Mouse (Mus musculus) stomach, postnatal 0 days (tissue): ENCODE measurements around the gene 2310011J03Rik. TPM values are rescaled to one million over a fixed set of nuclear protein-coding genes. Genes with fewer than 3 reads are reported as not detected.

ENCODE experiments used
- ATAC-seq: fragments of 200-750 bp; cut with Nextera tagmentation; 2 replicates; pipeline ENCODE4 v1.8.0; 2017; ENCODE audit not compliant: low FRiP score, low TSS enrichment
- DNase-seq: peaks from one replicate; pipeline ENCODE4 v3.0.0-alpha.2; 2016; ENCODE audit warnings: low spot score
- H3K27ac ChIP-seq: fragments of 300-500 bp; sonication (generic); replicated peaks from 2 replicates; pipeline ENCODE4 v1.5.1; 2014; ENCODE audit warnings: mild to moderate bottlenecking, control low read depth
- H3K27me3 ChIP-seq: fragments of 300-500 bp; sonication (generic); 2 replicates; pipeline ENCODE4 v1.6.1; 2014; ENCODE audit warnings: low read length; ENCODE audit not compliant: control insufficient read depth, insufficient read depth
- H3K36me3 ChIP-seq: fragments of 300-500 bp; sonication (generic); 2 replicates; pipeline ENCODE4 v1.6.1; 2014; ENCODE audit warnings: low read length, mixed read lengths; ENCODE audit not compliant: control insufficient read depth, insufficient read depth
- H3K4me1 ChIP-seq: fragments of 300-500 bp; sonication (generic); replicated peaks from 2 replicates; pipeline ENCODE4 v1.6.1; 2014; ENCODE audit warnings: antibody characterized with exemption; ENCODE audit not compliant: control insufficient read depth, insufficient read depth
- H3K4me2 ChIP-seq: fragments of 300-500 bp; sonication (generic); replicated peaks from 2 replicates; pipeline ENCODE4 v1.6.1; 2014; ENCODE audit warnings: low read depth, mild to moderate bottlenecking, control low read depth, moderate library complexity
- H3K4me3 ChIP-seq: fragments of 300-500 bp; sonication (generic); 2 replicates; pipeline ENCODE4 v1.5.1; 2014; ENCODE audit warnings: low read depth, low read length, control low read depth
- H3K9ac ChIP-seq: fragments of 300-500 bp; sonication (generic); 2 replicates; pipeline ENCODE4 v1.6.1; 2014; ENCODE audit warnings: mild to moderate bottlenecking, low read length, control low read depth, mixed read lengths
- H3K9me3 ChIP-seq: fragments of 300-500 bp; sonication (generic); 2 replicates; pipeline ENCODE4 v1.6.1; 2016; ENCODE audit warnings: low read length; ENCODE audit not compliant: control insufficient read depth
- CTCF ChIP-seq: IDR thresholded peaks from 2 replicates; pipeline ENCODE4 v1.5.1; 2016; ENCODE audit warnings: antibody characterized with exemption, low read depth, mild to moderate bottlenecking, moderate library complexity
- EP300 ChIP-seq: optimal IDR thresholded peaks from 2 replicates; pipeline ENCODE3; 2016; ENCODE audit warnings: antibody characterized with exemption
- WGBS: fragments of 180-500 bp; shearing (Covaris S2); extraction: QIAGEN DNeasy Blood & Tissue Kit; methylation state at CpG from one replicate; pipeline ENCODE4 v1.1.7; 2014; 5-methylcytosine and 5-hydroxymethylcytosine counted together
- polyA plus RNA-seq: library from polyadenylated mRNA; unstranded; fragments of >200 nt; fragmentation: Nextera tagmentation; extraction: Ambion mirVana; gene quantifications from 2 replicates; pipeline ENCODE4 v1.2.1, GENCODE M21; 2015

Gene 2310011J03Rik
- polyA plus RNA-seq, 1 experiment from 2014 or later, result 50.3 TPM

DNA sequence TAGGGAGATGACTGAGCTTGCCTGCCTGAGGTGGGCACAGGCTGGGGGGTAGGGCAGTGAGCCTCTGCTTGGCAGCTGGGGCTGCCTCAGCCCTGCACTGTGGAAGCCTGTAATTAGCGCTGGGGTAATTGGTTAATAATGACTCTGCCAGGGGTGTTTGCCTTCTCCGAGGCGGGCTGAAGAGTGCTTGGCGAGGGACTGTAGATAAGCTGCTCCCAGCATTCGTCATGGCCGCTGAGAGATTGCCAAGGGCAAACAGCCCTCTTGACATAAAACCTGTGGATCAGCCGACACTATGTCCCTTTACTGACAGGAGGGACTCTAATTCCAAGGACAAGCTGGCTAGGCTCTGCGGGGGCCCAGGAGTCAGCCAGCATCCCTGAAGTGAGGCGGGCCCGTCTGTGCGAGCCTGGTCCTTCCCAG is 4.0 kb downstream of the 2310011J03Rik start:
- peaks cover 3% of the 10 kb centered on the region; the same call in 1 of the 2 replicates for H3K4me1 ChIP-seq
- 27% methylated on average over 11 of the region's 11 CpGs for WGBS
- no peak overlapping the region for H3K4me2 ChIP-seq
- DNase-seq, result peak; percentile 67
- no peak overlapping the region for H3K27ac ChIP-seq
- H3K4me3 ChIP-seq, result no peak overlapping the region
- no peak overlapping the region for H3K9ac ChIP-seq
- H3K27me3 ChIP-seq, result 0 out of 2 replicates have a peak, but pooled peaks cover 9% of the 10 kb centered on the region
- no peaks in the 10 kb centered on the region for H3K9me3 ChIP-seq
- peak; percentile 21; the same call in 1 of the 2 replicates for ATAC-seq
- H3K36me3 ChIP-seq, result peaks cover 8% of the 10 kb centered on the region; the same call in 1 of the 2 replicates
- no peak for TF ChIP-seq CTCF
- TF ChIP-seq EP300, result no peak

DNA sequence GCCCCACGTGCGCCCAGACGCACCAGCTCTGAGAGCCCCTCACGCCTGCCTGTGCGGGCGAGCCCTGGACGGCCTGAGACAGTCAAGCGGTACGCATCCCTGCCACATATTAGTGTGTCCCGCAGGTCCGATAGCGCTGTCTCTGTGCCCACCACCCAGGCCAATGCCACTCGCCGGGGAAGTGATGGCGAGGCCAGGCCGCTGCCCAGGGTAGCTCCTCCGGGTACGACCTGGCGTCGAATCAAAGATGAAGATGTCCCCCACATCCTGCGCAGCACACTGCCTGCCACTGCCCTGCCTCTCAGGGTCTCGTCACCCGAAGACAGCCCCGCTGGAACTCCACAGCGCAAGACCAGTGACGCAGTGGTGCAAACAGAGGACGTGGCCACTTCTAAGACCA is 5.0 kb downstream of the 2310011J03Rik start:
- Histone ChIP-seq H3K27me3 (0 out of 2 replicates have a peak, but pooled peaks cover 9% of the 10 kb centered on the region), H3K4me2 (no peak overlapping the region), H3K36me3 (peaks cover 8% of the 10 kb centered on the region; the same call in 1 of the 2 replicates), H3K4me3 (no peak overlapping the region), H3K9me3 (no peaks in the 10 kb centered on the region), H3K4me1 (peaks cover 3% of the 10 kb centered on the region; the same call in 1 of the 2 replicates), H3K27ac (no peak overlapping the region), H3K9ac (no peak overlapping the region)
- 50% methylated on average over 27 of the region's 27 CpGs for WGBS
- TF ChIP-seq EP300, result no peak
- no peak for TF ChIP-seq CTCF
- DNase-seq (no peak), ATAC-seq (no peak)

DNA sequence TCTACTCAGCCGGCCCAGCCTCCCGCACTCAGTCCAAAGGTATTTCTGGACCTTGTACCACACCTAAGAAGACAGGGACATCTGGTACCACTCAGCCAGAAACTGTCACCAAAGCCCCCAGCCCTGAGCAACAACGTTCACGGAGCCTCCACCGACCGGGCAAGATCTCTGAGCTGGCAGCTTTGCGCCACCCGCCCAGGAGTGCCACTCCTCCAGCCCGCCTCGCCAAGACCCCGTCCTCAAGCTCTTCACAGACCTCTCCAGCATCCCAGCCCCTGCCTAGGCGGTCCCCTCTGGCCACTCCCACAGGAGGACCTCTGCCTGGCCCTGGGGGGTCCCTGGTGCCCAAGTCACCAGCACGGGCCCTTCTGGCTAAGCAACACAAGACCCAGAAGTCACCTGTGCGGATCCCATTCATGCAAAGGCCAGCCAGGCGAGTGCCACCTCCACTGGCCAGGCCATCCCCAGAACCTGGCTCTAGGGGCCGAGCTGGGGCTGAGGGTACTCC is 5.8 kb downstream of the 2310011J03Rik start:
- Histone ChIP-seq H3K4me3 (no peak overlapping the region), H3K27ac (no peak overlapping the region), H3K4me2 (no peak overlapping the region), H3K9me3 (no peaks in the 10 kb centered on the region), H3K4me1 (peaks cover under 1% of the 10 kb centered on the region; the same call in 1 of the 2 replicates), H3K27me3 (0 out of 2 replicates have a peak, but pooled peaks cover 9% of the 10 kb centered on the region), H3K9ac (no peak overlapping the region), H3K36me3 (peaks cover 8% of the 10 kb centered on the region; the same call in 1 of the 2 replicates)
- no peak; the same call in 1 of the 2 replicates for ATAC-seq
- 54% methylated on average over 16 of the region's 16 CpGs for WGBS
- no peak for DNase-seq
- no peak for TF ChIP-seq EP300
- TF ChIP-seq CTCF, result no peak

DNA sequence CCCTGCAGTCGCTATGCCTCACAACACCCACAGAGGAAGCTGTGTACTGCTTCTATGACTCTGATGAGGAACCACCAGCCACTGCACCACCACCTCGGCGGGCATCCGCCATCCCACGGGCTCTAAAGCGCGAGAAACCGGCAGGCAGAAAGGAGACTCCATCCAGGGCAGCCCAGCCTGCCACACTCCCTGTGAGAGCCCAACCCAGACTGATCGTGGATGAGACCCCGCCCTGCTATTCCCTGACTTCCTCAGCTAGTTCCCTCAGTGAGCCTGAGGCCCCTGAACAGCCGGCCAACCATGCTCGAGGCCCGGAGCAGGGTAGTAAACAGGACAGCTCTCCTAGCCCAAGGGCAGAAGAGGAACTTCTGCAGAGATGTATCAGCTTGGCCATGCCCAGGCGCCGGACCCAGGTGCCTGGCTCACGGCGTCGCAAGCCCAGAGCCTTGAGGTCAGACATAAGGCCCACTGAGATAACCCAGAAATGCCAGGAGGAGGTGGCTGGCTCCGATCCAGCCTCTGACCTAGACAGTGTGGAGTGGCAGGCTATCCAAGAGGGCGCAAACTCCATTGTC is 6.6 kb downstream of the 2310011J03Rik start:
- Histone ChIP-seq H3K36me3 (peaks cover 3% of the 10 kb centered on the region; the same call in 1 of the 2 replicates), H3K4me1 (no peaks in the 10 kb centered on the region; the same call in 1 of the 2 replicates), H3K27me3 (0 out of 2 replicates have a peak, but pooled peaks cover 9% of the 10 kb centered on the region), H3K27ac (no peak overlapping the region), H3K9ac (0 out of 2 replicates have a peak overlapping the region, but pooled peaks have one; percentile 31), H3K4me3 (no peak overlapping the region), H3K9me3 (no peaks in the 10 kb centered on the region), H3K4me2 (no peak overlapping the region)
- WGBS, result 27% methylated on average over 20 of the region's 20 CpGs
- DNase-seq (no peak), ATAC-seq (0 out of 2 replicates have a peak, but pooled peaks have one; percentile 8)
- TF ChIP-seq EP300 (no peak), CTCF (no peak)

DNA sequence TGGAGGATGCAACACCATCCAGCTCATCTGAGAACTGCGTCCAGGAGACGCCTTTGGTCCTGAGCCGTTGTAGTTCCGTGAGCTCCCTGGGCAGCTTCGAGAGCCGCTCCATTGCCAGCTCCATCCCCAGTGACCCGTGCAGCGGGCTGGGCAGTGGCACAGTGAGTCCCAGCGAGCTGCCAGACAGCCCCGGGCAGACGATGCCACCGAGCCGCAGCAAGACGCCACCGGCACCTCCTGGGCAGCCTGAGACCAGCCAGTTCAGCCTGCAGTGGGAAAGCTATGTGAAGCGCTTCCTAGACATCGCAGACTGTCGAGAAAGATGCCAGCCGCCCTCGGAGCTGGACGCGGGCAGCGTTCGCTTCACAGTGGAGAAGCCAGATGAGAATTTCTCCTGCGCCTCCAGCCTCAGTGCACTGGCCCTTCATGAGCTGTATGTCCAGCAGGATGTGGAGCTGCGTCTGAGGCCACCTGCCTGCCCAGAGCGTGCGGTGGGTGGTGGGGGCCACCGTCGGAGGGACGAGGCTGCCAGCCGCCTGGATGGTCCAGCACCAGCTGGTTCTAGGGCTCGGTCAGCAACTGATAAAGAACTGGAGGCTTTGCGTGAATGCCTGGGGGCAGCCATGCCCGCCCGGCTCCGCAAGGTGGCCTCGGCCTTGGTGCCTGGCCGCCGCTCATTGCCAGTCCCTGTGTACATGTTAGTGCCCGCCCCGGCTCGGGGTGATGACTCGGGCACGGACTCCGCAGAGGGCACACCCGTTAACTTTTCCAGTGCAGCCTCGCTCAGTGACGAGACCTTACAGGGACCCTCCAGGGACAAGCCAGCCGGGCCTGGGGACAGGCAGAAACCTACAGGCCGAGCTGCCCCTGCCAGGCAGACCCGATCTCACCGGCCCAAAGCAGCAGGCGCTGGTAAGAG is 7.5 kb downstream of the 2310011J03Rik start:
- ATAC-seq, result no peak
- Histone ChIP-seq H3K36me3 (peaks cover 2% of the 10 kb centered on the region; the same call in 1 of the 2 replicates), H3K9ac (no peak overlapping the region), H3K4me1 (no peaks in the 10 kb centered on the region; the same call in 1 of the 2 replicates), H3K9me3 (no peaks in the 10 kb centered on the region), H3K4me3 (no peak overlapping the region), H3K4me2 (no peak overlapping the region), H3K27me3 (0 out of 2 replicates have a peak, but pooled peaks cover 9% of the 10 kb centered on the region), H3K27ac (no peak overlapping the region)
- 67% methylated on average over 54 of the region's 54 CpGs for WGBS
- TF ChIP-seq EP300 (no peak), CTCF (no peak)
- no peak for DNase-seq
